Mouse (Mus musculus) testis, adult 2 months (tissue): ENCODE data around the gene Serpinb7. TPM values are rescaled to one million over a fixed set of nuclear protein-coding genes. Genes with fewer than 3 reads are reported as not detected.

Source experiments
- H3K27ac ChIP-seq: fragments of 200-500 bp; 2 replicates; pipeline ENCODE4 v1.5.1; 2012; ENCODE audit warnings: low read depth, low read length; ENCODE audit not compliant: control insufficient read depth, insufficient read depth
- H3K27me3 ChIP-seq: fragments of 200-500 bp; 2 replicates; pipeline ENCODE4 v1.6.1; 2012; ENCODE audit warnings: mild to moderate bottlenecking, low read length, moderate library complexity; ENCODE audit not compliant: control insufficient read depth, insufficient read depth
- H3K36me3 ChIP-seq: fragments of 200-500 bp; 2 replicates; pipeline ENCODE4 v1.6.1; 2012; ENCODE audit warnings: mild to moderate bottlenecking, low read length; ENCODE audit not compliant: control insufficient read depth, insufficient read depth
- H3K4me1 ChIP-seq: fragments of 200-500 bp; 2 replicates; pipeline ENCODE4 v1.6.1; 2012; ENCODE audit warnings: low read length; ENCODE audit not compliant: control insufficient read depth, insufficient read depth
- H3K4me3 ChIP-seq: fragments of 200-500 bp; 2 replicates; pipeline ENCODE4 v1.5.1; 2012; ENCODE audit warnings: low read depth, mild to moderate bottlenecking, low read length, moderate library complexity, mixed read lengths; ENCODE audit not compliant: control insufficient read depth
- CTCF ChIP-seq: fragments of 200-500 bp; IDR thresholded peaks from 2 replicates; pipeline ENCODE4 v1.5.1; 2012; ENCODE audit warnings: low read depth, mild to moderate bottlenecking, inconsistent platforms, low read length, moderate library complexity; ENCODE audit not compliant: control insufficient read depth, insufficient read depth, insufficient replicate concordance
- POLR2A ChIP-seq: fragments of 200-500 bp; IDR thresholded peaks from 2 replicates; pipeline ENCODE4 v1.6.1; 2012; ENCODE audit warnings: low read depth, mild to moderate bottlenecking, inconsistent platforms, low read length, moderate library complexity; ENCODE audit not compliant: control insufficient read depth
- polyA plus RNA-seq: library from polyadenylated mRNA; depleted of rRNA; stranded (reverse); fragments of >200 nt; gene quantifications from 2 replicates; pipeline ENCODE4 v1.2.3, GENCODE M21; 2012; rRNA removed

Gene Serpinb7
- polyA plus RNA-seq = 0.07 and 0.09 TPM in 2 replicates

DNA sequence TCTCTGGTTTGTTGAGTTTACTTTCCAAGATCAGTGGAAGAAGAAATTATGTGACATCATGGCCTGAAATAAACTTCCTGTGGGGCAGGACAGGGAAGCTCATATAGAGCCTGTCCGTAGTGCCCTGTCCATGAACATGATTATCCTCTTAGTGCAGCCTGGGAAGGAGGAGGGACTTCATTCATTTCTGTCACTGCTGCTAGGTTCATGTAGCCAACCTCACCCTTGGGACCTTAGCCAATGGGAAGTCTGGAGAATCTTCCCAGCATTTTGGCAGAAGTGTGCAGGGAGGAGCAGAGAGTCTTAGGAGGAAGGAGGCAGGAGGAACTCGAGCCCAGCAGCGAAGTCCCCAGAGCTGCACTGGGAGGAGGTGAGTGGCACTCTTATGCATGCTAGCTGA is at the start of gene Serpinb7:
Serpinb7 (plus strand) TSS at position 301 of the 400 bp plus-strand sequence.
- TF ChIP-seq POLR2A = no peak
- no peak for TF ChIP-seq CTCF

DNA sequence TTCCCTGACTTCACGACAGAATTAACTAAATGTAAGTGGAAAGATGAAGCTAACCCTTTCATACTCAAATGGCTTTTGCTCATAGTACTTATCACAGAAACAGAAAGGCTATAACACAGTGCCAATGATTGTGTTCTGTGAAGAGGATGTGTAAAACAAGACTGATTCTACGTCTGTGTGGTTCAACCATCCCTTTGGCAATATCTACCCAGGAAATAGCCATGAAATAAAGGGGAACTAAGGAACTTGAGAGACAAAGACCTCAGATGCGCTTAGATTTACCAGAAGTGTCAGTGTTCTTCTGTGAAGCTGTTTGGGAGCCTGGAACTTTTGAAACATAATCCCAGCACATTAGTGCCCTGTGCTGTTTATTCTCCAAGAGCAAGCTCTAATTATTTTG is 49.1 kb upstream of the Serpinb7 start:
- Histone ChIP-seq H3K4me1 (no peaks in the 10 kb centered on the region), H3K36me3 (no peaks in the 10 kb centered on the region), H3K27ac (no peak overlapping the region), H3K4me3 (no peak overlapping the region), H3K27me3 (no peaks in the 10 kb centered on the region)
- no peak for TF ChIP-seq POLR2A
- TF ChIP-seq CTCF = no peak

More for the DNA sequence above, at the start of gene Serpinb7:
- no peaks in the 10 kb centered on the region for H3K27me3 ChIP-seq
- H3K27ac ChIP-seq = no peak within 1 kb of the TSS
- no peak within 1 kb of the TSS for H3K4me3 ChIP-seq
- no peaks in the 10 kb centered on the region for H3K36me3 ChIP-seq
- no peaks in the 10 kb centered on the region for H3K4me1 ChIP-seq

DNA sequence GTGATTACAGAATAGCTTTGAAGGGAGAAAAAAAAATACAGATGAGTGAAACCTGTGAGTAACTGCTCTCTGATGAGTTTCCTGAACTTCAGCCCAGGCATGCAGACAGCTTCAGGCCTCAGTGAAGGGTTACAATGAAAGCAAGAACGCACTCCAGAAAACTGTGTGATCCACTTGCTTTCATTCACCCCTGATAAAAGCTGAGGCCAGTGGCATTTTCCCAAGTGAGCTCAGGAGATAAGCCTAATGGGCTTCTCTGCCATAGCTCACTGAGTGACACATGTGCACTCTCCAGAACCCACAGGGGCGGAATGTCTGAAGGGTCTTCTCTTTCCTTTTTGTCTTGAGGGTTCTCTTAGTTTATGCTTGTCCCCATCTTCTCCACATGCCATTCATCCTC is 48.3 kb upstream of the Serpinb7 start:
- H3K27me3 ChIP-seq = no peaks in the 10 kb centered on the region
- H3K4me3 ChIP-seq = no peak overlapping the region
- no peak overlapping the region for H3K27ac ChIP-seq
- H3K4me1 ChIP-seq = no peaks in the 10 kb centered on the region
- H3K36me3 ChIP-seq = no peaks in the 10 kb centered on the region
- TF ChIP-seq CTCF (no peak), POLR2A (no peak)

DNA sequence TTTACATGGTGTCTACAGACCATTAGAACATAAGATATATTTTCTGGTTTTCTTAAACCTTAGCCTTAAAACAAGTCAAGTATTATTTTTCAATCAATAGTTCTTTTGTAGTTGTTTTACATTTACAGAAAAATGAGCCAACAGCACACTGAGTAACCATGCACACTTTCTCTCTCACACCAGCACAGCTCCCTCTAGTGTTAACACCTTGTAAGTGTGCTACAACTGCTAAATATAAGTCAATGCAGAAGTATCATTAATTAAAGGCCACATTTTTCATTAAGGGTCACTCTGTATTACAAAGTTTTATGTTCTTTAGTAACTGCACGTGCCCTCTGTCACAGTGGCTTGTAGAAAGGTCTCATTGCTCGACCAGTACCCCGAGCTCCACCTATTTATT is 46.4 kb upstream of the Serpinb7 start:
- no peak for TF ChIP-seq POLR2A
- no peak for TF ChIP-seq CTCF
- no peak overlapping the region for H3K4me3 ChIP-seq
- H3K27me3 ChIP-seq = no peaks in the 10 kb centered on the region
- no peaks in the 10 kb centered on the region for H3K4me1 ChIP-seq
- H3K36me3 ChIP-seq = no peaks in the 10 kb centered on the region
- no peak overlapping the region for H3K27ac ChIP-seq

DNA sequence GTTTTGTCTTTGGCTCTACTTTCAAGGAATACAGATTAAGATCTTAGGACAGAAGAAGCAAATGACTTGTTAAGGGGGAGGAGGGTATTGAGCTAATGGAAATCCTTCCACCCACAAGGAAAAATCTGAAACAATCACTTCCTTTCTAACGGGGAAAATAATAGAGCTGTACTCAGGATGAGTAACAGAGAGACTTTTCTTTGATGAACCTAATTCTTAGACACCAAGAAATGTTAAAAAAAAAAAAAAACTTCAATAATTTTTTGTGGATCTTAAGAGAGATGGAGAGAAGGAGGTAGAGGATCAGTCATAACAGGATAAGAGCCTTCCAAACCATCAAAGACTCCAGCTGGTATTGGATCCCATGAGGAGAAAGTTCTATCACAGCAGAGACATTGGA is 38.6 kb upstream of the Serpinb7 start, which contains the start of gene Serpinb11:
Serpinb11 (plus strand) TSS at position 301 of the 400 bp plus-strand sequence.
- Histone ChIP-seq H3K27ac (no peak within 1 kb of the TSS), H3K36me3 (no peaks in the 10 kb centered on the region), H3K27me3 (no peaks in the 10 kb centered on the region), H3K4me3 (no peak within 1 kb of the TSS), H3K4me1 (no peaks in the 10 kb centered on the region)
- no peak for TF ChIP-seq POLR2A
- no peak for TF ChIP-seq CTCF

DNA sequence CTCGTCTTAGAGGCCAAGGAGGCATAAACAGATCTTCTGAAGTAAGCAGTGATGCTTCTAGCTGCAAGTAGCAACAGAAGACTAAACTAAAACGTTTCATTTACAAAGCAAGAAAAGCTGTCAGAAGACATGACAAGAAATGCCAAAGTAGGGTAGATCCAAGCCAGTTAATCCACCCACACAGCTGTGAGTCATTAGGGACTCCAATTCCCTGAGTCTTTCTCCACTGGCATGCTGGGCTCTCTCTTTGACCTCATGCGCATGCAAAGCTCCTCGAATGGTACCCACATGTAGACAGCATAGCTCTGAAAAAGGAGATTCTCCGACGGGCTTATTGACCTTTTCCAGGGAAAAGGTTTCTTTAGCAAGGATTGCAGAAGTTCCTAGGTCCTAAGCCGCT is 33.5 kb upstream of the Serpinb7 start:
- no peaks in the 10 kb centered on the region for H3K27me3 ChIP-seq
- TF ChIP-seq POLR2A (no peak), CTCF (no peak)
- H3K4me1 ChIP-seq = no peaks in the 10 kb centered on the region
- no peaks in the 10 kb centered on the region for H3K36me3 ChIP-seq
- no peak overlapping the region for H3K27ac ChIP-seq
- H3K4me3 ChIP-seq = no peak overlapping the region

DNA sequence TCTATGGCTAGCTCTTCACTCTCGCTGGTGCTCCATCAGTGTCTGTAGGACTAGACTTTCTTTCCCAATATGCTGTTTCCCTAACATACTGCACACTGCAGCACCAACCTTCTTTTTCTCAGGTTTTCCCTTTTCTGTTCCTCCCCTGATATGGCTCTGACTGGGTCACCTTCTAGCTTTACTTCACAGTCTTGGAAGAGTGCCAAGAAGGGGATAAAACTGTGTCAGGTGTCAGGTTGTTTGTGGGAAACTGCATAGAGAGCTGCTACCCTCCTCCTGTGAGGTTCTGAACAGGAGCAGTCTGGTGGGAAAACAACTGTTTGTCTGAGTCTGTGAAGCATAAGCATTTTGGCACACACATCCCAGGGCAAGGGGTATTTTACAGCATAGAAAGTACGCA is 30.5 kb upstream of the Serpinb7 start:
- no peak overlapping the region for H3K4me3 ChIP-seq
- H3K27ac ChIP-seq = no peak overlapping the region
- TF ChIP-seq POLR2A = no peak
- H3K27me3 ChIP-seq = no peaks in the 10 kb centered on the region
- no peaks in the 10 kb centered on the region for H3K4me1 ChIP-seq
- H3K36me3 ChIP-seq = no peaks in the 10 kb centered on the region

DNA sequence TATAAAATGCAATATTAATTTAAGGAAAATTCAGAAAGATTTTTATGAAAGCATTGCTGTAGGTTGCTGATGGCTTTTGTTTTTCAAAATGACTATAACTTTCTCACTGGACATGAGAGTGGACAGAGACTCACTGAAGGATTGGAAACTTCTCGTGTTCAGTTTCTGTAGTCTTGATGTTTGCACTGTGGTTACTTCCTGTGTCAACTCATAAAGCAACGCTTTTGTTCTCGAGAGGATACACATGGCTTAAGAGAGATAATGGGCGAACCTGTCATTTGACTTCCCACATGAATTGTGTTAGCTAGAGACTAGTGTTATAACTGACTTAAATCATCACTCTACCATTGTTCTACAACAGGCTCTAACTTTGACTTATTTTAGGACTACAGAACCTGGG is 22.5 kb upstream of the Serpinb7 start:
- no peak for TF ChIP-seq POLR2A
- no peak for TF ChIP-seq CTCF
- Histone ChIP-seq H3K4me1 (no peaks in the 10 kb centered on the region), H3K27ac (no peak overlapping the region), H3K4me3 (no peak overlapping the region), H3K27me3 (no peaks in the 10 kb centered on the region), H3K36me3 (no peaks in the 10 kb centered on the region)
